Comparison of ENCODE assay signal across 8 mouse cellular contexts in genomic region chr16:90144541-90144940, GRCm38 (mm10). TPM values are rescaled to one million over a fixed set of nuclear protein-coding genes. Genes with fewer than 3 reads are reported as not detected.
DNase-seq lines count a peak whose midpoint lies in the region; ATAC-seq and TF ChIP-seq lines count a peak whose summit lies in the region.

No protein-coding gene starts in this region.

- no peak overlapping the region for H3K27ac ChIP-seq in left cerebral cortex, adult 2 months
- peak overlapping the region; percentile 99 for H3K27ac ChIP-seq in embryonic facial prominence, embryonic 10.5 days (replicated peaks)
- H3K27ac ChIP-seq in intestine, embryonic 15.5 days, result peak overlapping the region; percentile 44; the same call in 1 of the 2 replicates
- peak overlapping the region; percentile 48; the same call in 1 of the 2 replicates for H3K27ac ChIP-seq in midbrain, postnatal 0 days (ENCODE audit: low read depth, low read length)

- no peaks in the 10 kb centered on the region for H3K9me3 ChIP-seq in embryonic facial prominence, embryonic 10.5 days
- H3K9me3 ChIP-seq in intestine, embryonic 15.5 days, result no peaks in the 10 kb centered on the region
- no peaks in the 10 kb centered on the region for H3K9me3 ChIP-seq in midbrain, postnatal 0 days (ENCODE audit: low read length)

- no peaks in the 10 kb centered on the region for H3K36me3 ChIP-seq in embryonic facial prominence, embryonic 10.5 days (replicated peaks)
- H3K36me3 ChIP-seq in intestine, embryonic 15.5 days, result no peaks in the 10 kb centered on the region
- no peaks in the 10 kb centered on the region for H3K36me3 ChIP-seq in midbrain, postnatal 0 days (ENCODE audit: insufficient read depth, low read length)

- intact Hi-C loops in left cerebral cortex, adult 2 months (cut with DNase I), result no loop called here
- intact Hi-C loops in left cerebral cortex, postnatal 14 days (cut with DNase I), result no loop called here

- H3K4me2 ChIP-seq in intestine, embryonic 15.5 days (replicated peaks), result peak overlapping the region; percentile 100
- peak overlapping the region; percentile 63 for H3K4me2 ChIP-seq in midbrain, postnatal 0 days (ENCODE audit: low read depth, low read length, poor library complexity, severe bottlenecking)

- WGBS in embryonic facial prominence, embryonic 10.5 days, result 12% methylated on average over 13 of the region's 13 CpGs
- WGBS in intestine, embryonic 15.5 days, result 6% methylated on average over 13 of the region's 13 CpGs
- WGBS in midbrain, postnatal 0 days, result 3% methylated on average over 13 of the region's 13 CpGs

- H3K4me1 ChIP-seq in embryonic facial prominence, embryonic 10.5 days, result peaks cover 49% of the 10 kb centered on the region
- peaks cover 12% of the 10 kb centered on the region; the same call in 1 of the 2 replicates for H3K4me1 ChIP-seq in intestine, embryonic 15.5 days (replicated peaks)
- no peaks in the 10 kb centered on the region; the same call in 1 of the 2 replicates for H3K4me1 ChIP-seq in midbrain, postnatal 0 days (ENCODE audit: insufficient read depth, low read length)

- no peak for DNase-seq in left cerebral cortex, adult 2 months (ENCODE audit: extremely low spot score in 1 of 2, low spot score in 2 of 2)
- DNase-seq in left cerebral cortex, adult 8-10 months (ENCODE audit: low spot score in 2 of 2), result no peak
- no peak for DNase-seq in embryonic facial prominence, embryonic 10.5 days (ENCODE audit: low spot score)
- no peak for DNase-seq in midbrain, postnatal 0 days (ENCODE audit: low spot score)
- DNase-seq in T-cell, adult 2 months (ENCODE audit: low spot score), result no peak
- no peak for DNase-seq in cerebellum, adult 18-20 months
- no peak for DNase-seq in left cerebral cortex, postnatal 14 days (ENCODE audit: low spot score in 2 of 2)

- peak overlapping the region; percentile 66 for H3K4me3 ChIP-seq in left cerebral cortex, adult 2 months
- peak overlapping the region; percentile 82 for H3K4me3 ChIP-seq in embryonic facial prominence, embryonic 10.5 days
- H3K4me3 ChIP-seq in intestine, embryonic 15.5 days (replicated peaks), result peak overlapping the region; percentile 80
- H3K4me3 ChIP-seq in midbrain, postnatal 0 days (ENCODE audit: low read depth, low read length), result peak overlapping the region; percentile 70

- no peak for ATAC-seq in intestine, embryonic 15.5 days
- no peak for ATAC-seq in midbrain, postnatal 0 days (ENCODE audit: low FRiP score)

- peak overlapping the region; percentile 74 for H3K9ac ChIP-seq in intestine, embryonic 15.5 days
- H3K9ac ChIP-seq in midbrain, postnatal 0 days (replicated peaks; ENCODE audit: low read length, poor library complexity, severe bottlenecking), result peak overlapping the region; percentile 47

- TF ChIP-seq CTCF in left cerebral cortex, adult 2 months (IDR thresholded peaks at IDR 0.05), result no peak
- TF ChIP-seq CTCF in midbrain, postnatal 0 days (IDR thresholded peaks at IDR 0.05), result no peak

- 0 out of 2 replicates have a peak, but pooled peaks cover 6% of the 10 kb centered on the region for H3K27me3 ChIP-seq in embryonic facial prominence, embryonic 10.5 days (replicated peaks; ENCODE audit: low read depth, poor library complexity, severe bottlenecking)
- H3K27me3 ChIP-seq in intestine, embryonic 15.5 days (replicated peaks), result no peaks in the 10 kb centered on the region
- H3K27me3 ChIP-seq in midbrain, postnatal 0 days (ENCODE audit: insufficient read depth, low read length), result no peaks in the 10 kb centered on the region

RNA-seq across cellular contexts. Expression of gene Tiam1, which starts 1.0 kb away (rescaled TPM):
- total RNA-seq in left cerebral cortex, adult 2 months (2021), result 100 to 1,000 TPM; 107 to 120 TPM
- total RNA-seq in left cerebral cortex, adult 8-10 months (2022), result 100 to 1,000 TPM in 3 of 4 experiments, 10 to 100 TPM in 1; 96.3 to 147 (median 119) TPM
- polyA plus RNA-seq in embryonic facial prominence, embryonic 10.5 days (2016; fragmentation: Nextera tagmentation; extraction: Ambion mirVana), result 25.3 and 25.9 TPM in 2 replicates
- polyA plus RNA-seq in intestine, embryonic 15.5 days (2015; fragmentation: Nextera tagmentation; extraction: Ambion mirVana), result 12.3 and 12.4 TPM in 2 replicates
- 26.3 and 26.9 TPM in 2 replicates for total RNA-seq in midbrain, postnatal 0 days (2014; rRNA removed)
- 15.5 and 17.6 TPM in 2 replicates for polyA plus RNA-seq in midbrain, postnatal 0 days (2015; fragmentation: Nextera tagmentation; extraction: Ambion mirVana)
- 100 to 1,000 TPM in 1 of 2 experiments, 10 to 100 TPM in 1; 88.5 to 101 TPM for total RNA-seq in left cerebral cortex, postnatal 14 days (2021)
